Mouse (Mus musculus): ENCODE measurements around the gene Phf21b. TPM values are rescaled to one million over a fixed set of nuclear protein-coding genes. Genes with fewer than 3 reads are reported as not detected.

Phf21b gene
- total RNA-seq, 2 experiments from 2014 or later, result 15.3 to 16.1 TPM

DNA sequence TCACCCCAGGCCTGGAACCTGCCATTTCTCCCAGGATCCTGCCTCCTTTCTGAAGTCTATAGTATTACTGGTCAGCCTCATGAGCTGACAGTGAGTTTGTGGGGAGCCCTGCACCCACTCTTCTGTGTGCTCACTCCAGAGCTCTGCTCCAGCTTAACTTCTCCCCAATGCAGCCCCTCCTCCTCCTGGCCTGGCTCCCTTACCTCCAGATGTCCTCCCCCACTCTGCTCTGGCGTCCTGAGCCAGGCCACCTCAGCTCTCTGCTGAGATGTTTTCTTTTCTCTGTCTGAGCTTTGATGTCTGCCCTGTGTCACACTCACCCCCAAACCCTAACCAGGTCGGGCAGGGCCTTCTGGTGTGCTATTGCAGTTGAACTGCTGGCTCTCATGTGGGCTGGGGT lies 111.5 kb downstream of the Phf21b start:
- intact Hi-C loops (cut with DNase I), result no loop called here
- no peak for DNase-seq (ENCODE audit: low spot score in 2 of 2)

DNA sequence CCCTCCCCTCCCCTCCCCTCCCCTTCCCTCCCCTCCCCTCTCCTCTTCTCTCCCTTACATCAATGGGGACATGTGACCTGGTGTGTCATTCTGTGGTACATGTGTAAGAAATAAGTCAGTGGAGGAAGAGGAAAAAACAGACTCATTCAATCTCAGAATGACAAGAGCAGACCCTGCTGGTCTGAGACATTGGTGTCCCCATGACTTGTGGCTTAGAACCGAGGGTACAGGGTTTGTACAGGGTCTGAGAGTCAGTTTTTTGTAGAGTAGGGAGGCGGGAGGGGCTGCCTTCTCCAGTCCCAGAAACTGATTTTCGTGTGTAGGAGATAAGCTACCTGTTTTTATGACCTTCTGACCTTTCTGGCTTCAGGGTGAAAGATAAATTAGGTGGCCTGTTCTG lies 112.5 kb downstream of the Phf21b start:
- DNase-seq (ENCODE audit: low spot score in 2 of 2), result no peak
- intact Hi-C loops (cut with DNase I), result no loop called here

DNA sequence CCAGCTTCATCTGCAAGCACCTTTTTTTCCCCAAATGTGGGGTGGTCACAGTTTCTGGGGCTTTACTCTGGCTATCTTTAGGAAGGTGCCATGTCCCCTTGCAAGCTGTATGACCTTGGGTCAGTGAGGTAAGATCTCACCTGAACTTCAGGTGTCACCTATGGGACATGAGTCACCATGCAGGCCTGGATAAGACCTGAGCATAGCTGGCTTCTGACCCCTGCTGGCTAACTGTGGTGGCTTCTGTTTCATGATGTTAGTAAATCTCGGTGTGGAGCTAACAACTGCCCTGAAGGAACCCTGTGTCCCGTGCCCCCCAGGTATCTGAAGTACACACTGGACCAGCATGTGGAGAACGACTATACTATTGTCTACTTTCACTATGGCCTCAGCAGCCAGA lies 114.3 kb downstream of the Phf21b start:
- intact Hi-C loops (cut with DNase I), result no loop called here
- DNase-seq (ENCODE audit: low spot score in 2 of 2), result no peak

DNA sequence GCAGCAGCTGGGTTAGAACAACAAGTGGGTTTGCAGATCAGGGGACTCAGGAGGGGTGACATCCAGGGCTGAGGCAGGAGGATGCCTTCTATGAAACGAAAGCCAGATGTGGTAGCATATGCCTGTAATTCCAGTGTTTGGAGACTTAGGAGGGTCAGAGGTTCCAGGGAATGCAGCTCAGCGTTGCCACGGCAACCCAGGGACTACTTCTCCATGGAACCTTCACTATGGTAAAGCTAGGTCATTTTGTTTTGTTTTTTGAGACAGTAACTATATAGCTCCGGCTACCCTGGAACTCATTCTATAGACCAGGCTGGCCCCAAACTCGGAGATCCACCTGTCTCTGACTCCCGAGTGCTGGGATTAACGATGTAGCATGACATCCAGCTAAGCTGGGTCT lies 117.6 kb downstream of the Phf21b start:
- intact Hi-C loops (cut with DNase I), result no loop called here
- no peak for DNase-seq (ENCODE audit: low spot score in 2 of 2)

DNA sequence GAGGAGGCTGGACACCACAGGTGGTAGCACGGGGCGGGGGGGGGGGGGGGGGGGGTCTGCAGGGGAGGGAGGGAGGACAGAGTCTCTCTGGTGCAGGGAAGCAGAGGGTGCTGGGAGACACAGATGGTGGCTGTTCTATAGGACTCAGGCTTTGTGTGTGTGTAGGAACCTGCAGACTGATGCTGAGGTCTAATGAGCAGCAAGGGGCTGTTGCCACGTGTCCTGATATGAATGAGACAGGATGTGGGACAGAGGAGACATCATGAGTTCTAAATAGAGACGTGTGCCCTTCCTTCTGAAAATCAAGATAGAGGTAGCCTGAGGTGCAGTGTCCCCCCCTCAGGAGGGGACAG lies 118.9 kb downstream of the Phf21b start:
- DNase-seq (ENCODE audit: low spot score in 2 of 2), result no peak
- intact Hi-C loops (cut with DNase I), result no loop called here

DNA sequence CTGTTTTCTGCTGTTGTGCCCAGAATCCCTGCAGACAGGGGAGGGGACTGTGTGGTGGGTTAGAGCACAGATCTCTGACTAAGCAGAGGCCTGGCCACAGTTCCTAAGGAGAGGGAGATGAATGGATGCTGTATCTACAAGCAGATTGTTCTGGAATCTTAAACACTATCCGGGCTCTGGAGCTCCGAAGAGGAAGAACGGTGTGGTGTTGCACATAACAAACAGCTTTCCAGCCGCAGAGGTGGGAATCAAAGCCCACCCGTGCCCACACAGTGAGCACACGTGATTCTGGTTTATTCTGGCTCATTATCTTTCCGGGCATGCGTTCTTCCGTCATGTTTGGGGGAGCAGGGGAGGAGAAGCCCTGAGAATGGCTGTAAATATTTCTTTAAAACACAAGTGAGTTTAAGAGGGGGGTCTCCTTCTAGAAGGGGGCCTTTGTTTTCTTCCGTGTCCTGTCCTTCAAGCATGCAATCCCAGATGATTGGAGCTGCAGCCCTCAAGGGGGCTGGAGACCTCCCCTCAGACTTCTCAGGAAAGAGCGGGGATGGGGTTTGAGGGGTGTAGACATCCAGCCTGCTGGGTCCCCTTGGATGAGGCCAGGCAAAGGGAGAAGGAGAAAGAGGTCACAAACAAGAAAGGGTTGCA lies 119.4 kb downstream of the Phf21b start:
- intact Hi-C loops (cut with DNase I), result no loop called here
- DNase-seq (ENCODE audit: low spot score in 2 of 2), result no peak

Other genes starting within 250 kb of the Phf21b start
- 10 to 100 TPM; 11.9 to 13.7 TPM for gene Prr5, start 186.4 kb downstream of the Phf21b start, total RNA-seq (2021)
- gene Arhgap8, start 136.0 kb downstream of the Phf21b start, total RNA-seq (2021), result under 1 TPM in 1 of 2 experiments, not detected in 1; 0.40 TPM
- gene Gm29666, start 64.0 kb upstream of the Phf21b start, total RNA-seq (2021), result 1 to 10 TPM in 1 of 2 experiments, under 1 TPM in 1; 0.94 to 1.1 TPM
- gene Nup50, start 67.4 kb upstream of the Phf21b start, total RNA-seq (2021), result 10 to 100 TPM; 31.2 to 31.7 TPM
- 100 to 1,000 TPM in 1 of 2 experiments, 10 to 100 TPM in 1; 96.1 to 106 TPM for gene 5031439G07Rik, start 132.5 kb upstream of the Phf21b start, total RNA-seq (2021)
- gene Upk3a, start 161.1 kb upstream of the Phf21b start, total RNA-seq (2021), result not detected
- gene Fam118a, start 172.9 kb upstream of the Phf21b start, total RNA-seq (2021), result 10 to 100 TPM; 29.0 to 29.5 TPM